Mouse (Mus musculus): ENCODE data around the gene Cacna2d3. TPM values are rescaled to one million over a fixed set of nuclear protein-coding genes. Genes with fewer than 3 reads are reported as not detected.

The Cacna2d3 gene
- polyA plus RNA-seq, 1 experiment from 2014 or later = 3.3 TPM

- ATAC-seq (ENCODE audit: insufficient number of reproducible peaks, insufficient read depth, low FRiP score, low TSS enrichment, low read depth) = no peak
- H3K4me2 ChIP-seq = no peak overlapping the region
- H3K9me3 ChIP-seq = no peaks in the 10 kb centered on the region
Measured at GRCm38 (mm10) chr14:29095431-29095830, 626.2 kb downstream of the Cacna2d3 start.

DNA sequence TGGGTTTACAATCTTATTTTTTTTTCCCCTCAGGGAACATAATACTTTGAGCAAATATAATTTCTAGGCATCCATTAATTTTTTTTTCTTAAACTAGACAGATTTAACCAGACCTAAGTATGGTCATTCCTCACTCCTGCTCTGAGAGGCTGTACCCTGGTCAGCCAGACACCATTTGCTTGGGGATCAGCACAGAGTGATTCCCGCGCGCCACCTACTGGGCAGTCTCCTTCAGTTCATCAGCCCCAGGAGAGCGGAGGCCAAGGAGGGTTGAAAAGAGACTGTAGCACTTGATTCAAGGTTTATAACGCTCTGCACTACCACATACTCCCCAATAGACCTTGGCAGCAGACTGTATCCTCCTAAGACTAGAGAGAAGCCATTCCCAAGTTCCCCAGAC is 631.6 kb downstream of the Cacna2d3 start:
- WGBS = 2% methylated on average over 5 of the region's 5 CpGs
- H3K36me3 ChIP-seq = no peaks in the 10 kb centered on the region
- no peak overlapping the region for H3K4me2 ChIP-seq
- ATAC-seq (ENCODE audit: insufficient number of reproducible peaks, insufficient read depth, low FRiP score, low TSS enrichment, low read depth) = 0 out of 2 replicates have a peak, but pooled peaks have one; percentile 47
- peaks cover 7% of the 10 kb centered on the region for H3K27me3 ChIP-seq
- H3K4me1 ChIP-seq (replicated peaks) = peaks cover 22% of the 10 kb centered on the region
- no peaks in the 10 kb centered on the region for H3K9me3 ChIP-seq
- no peak overlapping the region for H3K9ac ChIP-seq (replicated peaks)
- no peak overlapping the region for H3K4me3 ChIP-seq (replicated peaks)
- H3K27ac ChIP-seq = no peak overlapping the region

More at GRCm38 (mm10) chr14:29095431-29095830, 626.2 kb downstream of the Cacna2d3 start:
- Histone ChIP-seq H3K9ac (replicated peaks) (no peak overlapping the region), H3K4me1 (replicated peaks) (peaks cover 17% of the 10 kb centered on the region), H3K4me3 (replicated peaks) (no peak overlapping the region), H3K27me3 (no peaks in the 10 kb centered on the region), H3K36me3 (no peaks in the 10 kb centered on the region), H3K27ac (no peak overlapping the region)
- WGBS = 80% methylated on average over 5 of the region's 5 CpGs

DNA sequence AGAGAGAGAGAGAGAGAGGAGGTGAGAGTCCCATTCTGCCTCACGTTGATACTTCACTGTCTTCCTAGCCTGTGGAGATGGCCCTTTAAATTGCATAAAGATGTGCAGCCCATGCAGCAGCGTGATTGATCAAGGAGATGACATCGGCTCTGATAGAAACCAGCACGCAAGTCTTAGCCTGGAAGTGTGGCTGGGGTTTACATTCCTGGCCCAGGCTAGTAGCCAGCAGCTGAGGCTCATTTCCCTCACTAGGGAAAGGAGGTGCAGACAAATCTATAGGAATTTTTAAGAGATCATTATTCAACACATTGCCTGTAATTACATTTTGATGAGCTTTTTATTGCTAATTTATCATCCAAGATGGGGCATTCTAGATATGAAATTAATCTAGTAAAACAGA is 635.1 kb downstream of the Cacna2d3 start:
- peaks cover 7% of the 10 kb centered on the region for H3K27me3 ChIP-seq
- 14% methylated on average over 4 of the region's 4 CpGs for WGBS
- H3K4me3 ChIP-seq (replicated peaks) = no peak overlapping the region
- no peak overlapping the region for H3K4me2 ChIP-seq
- no peak overlapping the region for H3K9ac ChIP-seq (replicated peaks)
- no peaks in the 10 kb centered on the region for H3K36me3 ChIP-seq
- ATAC-seq (ENCODE audit: insufficient number of reproducible peaks, insufficient read depth, low FRiP score, low TSS enrichment, low read depth) = no peak
- peaks cover 23% of the 10 kb centered on the region for H3K4me1 ChIP-seq (replicated peaks)
- H3K27ac ChIP-seq = no peak overlapping the region
- no peaks in the 10 kb centered on the region for H3K9me3 ChIP-seq

GRCm38 (mm10) chr14:29085493-29086159 is 636.0 kb downstream of the Cacna2d3 start:
- ATAC-seq (ENCODE audit: insufficient number of reproducible peaks, insufficient read depth, low FRiP score, low TSS enrichment, low read depth) = no peak
- Histone ChIP-seq H3K4me2 (no peak overlapping the region), H3K4me1 (replicated peaks) (peaks cover 25% of the 10 kb centered on the region), H3K9me3 (no peaks in the 10 kb centered on the region), H3K36me3 (no peaks in the 10 kb centered on the region), H3K9ac (replicated peaks) (no peak overlapping the region), H3K27ac (no peak overlapping the region), H3K4me3 (replicated peaks) (no peak overlapping the region), H3K27me3 (peaks cover 7% of the 10 kb centered on the region)
- 48% methylated on average over 7 of the region's 7 CpGs for WGBS

DNA sequence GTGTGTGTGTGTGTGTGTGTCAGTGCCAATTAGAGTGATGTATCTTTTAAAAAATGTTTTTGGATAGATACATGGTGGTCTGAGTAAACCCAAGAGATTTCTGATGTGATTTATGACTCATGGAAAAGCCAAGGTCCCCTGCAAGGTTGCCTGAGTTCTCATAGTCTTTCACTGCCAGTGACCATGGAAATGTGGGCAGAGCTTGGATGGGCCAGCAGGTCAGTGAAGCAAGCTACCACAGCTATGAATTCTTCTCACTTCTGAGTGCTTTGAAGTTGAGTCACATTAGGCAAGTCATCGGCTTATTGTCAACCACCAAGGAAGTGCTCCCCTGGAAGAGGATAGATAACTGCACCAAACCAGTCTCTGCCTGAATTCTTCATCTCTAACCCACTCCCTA is 639.5 kb downstream of the Cacna2d3 start:
- Histone ChIP-seq H3K4me2 (no peak overlapping the region), H3K4me3 (replicated peaks) (no peak overlapping the region), H3K9me3 (no peaks in the 10 kb centered on the region), H3K4me1 (replicated peaks) (peaks cover 29% of the 10 kb centered on the region), H3K9ac (replicated peaks) (no peak overlapping the region), H3K27ac (no peak overlapping the region), H3K36me3 (no peaks in the 10 kb centered on the region), H3K27me3 (no peaks in the 10 kb centered on the region; the same call in 1 of the 2 replicates)
- ATAC-seq (ENCODE audit: insufficient number of reproducible peaks, insufficient read depth, low FRiP score, low TSS enrichment, low read depth) = no peak
- WGBS = 94% methylated on average over 1 of the region's 1 CpGs

DNA sequence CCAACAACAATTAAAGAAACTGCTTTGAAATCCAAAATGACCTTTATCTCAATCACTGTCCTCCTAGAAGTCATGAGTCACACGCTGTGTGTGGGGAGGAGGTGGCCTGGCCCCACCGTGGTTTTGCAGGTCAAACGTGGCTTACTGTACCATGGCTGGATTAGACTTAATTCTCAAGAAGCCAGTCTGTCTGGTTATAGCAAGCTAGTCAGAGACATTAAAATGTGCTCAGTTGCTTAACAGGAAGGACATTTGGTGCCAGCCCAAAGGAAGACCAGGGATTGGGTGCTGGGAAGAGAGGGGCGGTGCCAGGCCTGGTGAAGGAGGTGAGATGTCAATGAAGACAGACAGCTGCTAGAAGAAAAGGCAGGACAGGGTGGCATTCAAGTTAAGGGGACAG is 641.0 kb downstream of the Cacna2d3 start:
- 58% methylated on average over 4 of the region's 4 CpGs for WGBS
- no peaks in the 10 kb centered on the region for H3K36me3 ChIP-seq

GRCm38 (mm10) chr14:29080228-29080627 is 641.4 kb downstream of the Cacna2d3 start:
- 75% methylated on average over 4 of the region's 4 CpGs for WGBS
- Histone ChIP-seq H3K4me2 (no peak overlapping the region), H3K4me1 (replicated peaks) (peaks cover 21% of the 10 kb centered on the region), H3K36me3 (no peaks in the 10 kb centered on the region), H3K4me3 (replicated peaks) (no peak overlapping the region), H3K9me3 (no peaks in the 10 kb centered on the region), H3K27me3 (no peaks in the 10 kb centered on the region), H3K9ac (replicated peaks) (no peak overlapping the region), H3K27ac (no peak overlapping the region)
- ATAC-seq (ENCODE audit: insufficient number of reproducible peaks, insufficient read depth, low FRiP score, low TSS enrichment, low read depth) = no peak

More for the DNA sequence above, 641.0 kb downstream of the Cacna2d3 start:
- H3K4me2 ChIP-seq = no peak overlapping the region
- no peak overlapping the region for H3K27ac ChIP-seq
- no peaks in the 10 kb centered on the region for H3K27me3 ChIP-seq
- no peak overlapping the region for H3K9ac ChIP-seq (replicated peaks)
- H3K9me3 ChIP-seq = no peaks in the 10 kb centered on the region
- ATAC-seq (ENCODE audit: insufficient number of reproducible peaks, insufficient read depth, low FRiP score, low TSS enrichment, low read depth) = no peak
- peaks cover 24% of the 10 kb centered on the region for H3K4me1 ChIP-seq (replicated peaks)
- no peak overlapping the region for H3K4me3 ChIP-seq (replicated peaks)

- no peak overlapping the region for H3K9ac ChIP-seq (replicated peaks)
- H3K27me3 ChIP-seq = 0 out of 2 replicates have a peak, but pooled peaks cover 5% of the 10 kb centered on the region
- 22% methylated on average over 3 of the region's 3 CpGs for WGBS
- no peak overlapping the region for H3K4me3 ChIP-seq (replicated peaks)
- H3K4me2 ChIP-seq = no peak overlapping the region
- H3K9me3 ChIP-seq = no peaks in the 10 kb centered on the region
- H3K27ac ChIP-seq = no peak overlapping the region
- H3K36me3 ChIP-seq = no peaks in the 10 kb centered on the region
- peaks cover 39% of the 10 kb centered on the region for H3K4me1 ChIP-seq (replicated peaks)
- peak; percentile 84 for ATAC-seq (ENCODE audit: insufficient number of reproducible peaks, insufficient read depth, low FRiP score, low TSS enrichment, low read depth)
Measured at GRCm38 (mm10) chr14:29077418-29077817, 644.2 kb downstream of the Cacna2d3 start.

DNA sequence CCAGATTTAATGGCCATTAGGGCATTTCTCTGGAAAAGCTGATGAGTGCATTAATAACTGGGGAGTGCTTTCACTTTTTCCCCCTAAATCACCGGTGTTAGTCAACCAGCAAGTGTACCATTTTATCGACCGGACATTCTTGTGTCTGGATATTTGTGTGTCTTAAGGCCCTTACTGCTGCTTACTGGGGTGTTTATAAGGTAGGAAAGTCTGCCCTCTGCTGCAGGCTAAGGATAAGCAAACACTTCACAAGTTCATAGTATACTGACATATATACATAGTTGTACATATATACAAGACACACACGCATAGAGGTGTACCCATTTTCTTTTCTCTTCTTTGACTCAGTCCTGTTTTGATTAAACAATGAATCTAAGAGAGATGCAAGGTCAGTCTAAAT is 647.9 kb downstream of the Cacna2d3 start:
- H3K27me3 ChIP-seq = 0 out of 2 replicates have a peak, but pooled peaks cover 6% of the 10 kb centered on the region
- H3K4me2 ChIP-seq = no peak overlapping the region
- H3K27ac ChIP-seq = no peak overlapping the region

GRCm38 (mm10) chr14:29062676-29063075 is 659.0 kb downstream of the Cacna2d3 start:
- Histone ChIP-seq H3K36me3 (no peaks in the 10 kb centered on the region), H3K9me3 (no peaks in the 10 kb centered on the region), H3K27me3 (no peaks in the 10 kb centered on the region; the same call in 1 of the 2 replicates), H3K4me2 (no peak overlapping the region), H3K4me1 (replicated peaks) (peaks cover 8% of the 10 kb centered on the region; the same call in 1 of the 2 replicates), H3K27ac (no peak overlapping the region), H3K9ac (replicated peaks) (no peak overlapping the region), H3K4me3 (replicated peaks) (no peak overlapping the region)
- WGBS = 83% methylated on average over 2 of the region's 2 CpGs
- ATAC-seq (ENCODE audit: insufficient number of reproducible peaks, insufficient read depth, low FRiP score, low TSS enrichment, low read depth) = no peak

More for the DNA sequence above, 647.9 kb downstream of the Cacna2d3 start:
- Histone ChIP-seq H3K9ac (replicated peaks) (no peak overlapping the region), H3K9me3 (no peaks in the 10 kb centered on the region), H3K36me3 (no peaks in the 10 kb centered on the region), H3K4me1 (replicated peaks) (peaks cover 36% of the 10 kb centered on the region), H3K4me3 (replicated peaks) (no peak overlapping the region)
- ATAC-seq (ENCODE audit: insufficient number of reproducible peaks, insufficient read depth, low FRiP score, low TSS enrichment, low read depth) = no peak
- WGBS = 43% methylated on average over 4 of the region's 4 CpGs

DNA sequence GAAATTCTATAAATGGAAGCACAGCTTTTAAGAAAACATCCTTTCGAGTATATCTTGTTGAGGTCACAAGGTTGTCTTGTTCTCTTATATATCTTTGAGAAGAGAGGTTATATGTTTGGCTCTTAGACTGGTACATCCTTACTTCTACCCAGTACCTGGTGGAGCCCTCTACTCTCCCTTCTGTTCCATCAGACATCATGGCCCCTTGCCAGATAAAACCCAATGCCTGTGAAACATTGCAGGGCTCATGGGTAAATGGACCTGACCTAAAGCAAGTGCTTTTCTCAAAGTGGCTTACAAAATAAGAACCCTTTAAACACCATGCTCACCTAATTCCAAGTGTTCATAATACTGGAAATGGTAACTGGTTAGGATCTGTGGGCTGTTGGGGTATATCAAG is 660.2 kb downstream of the Cacna2d3 start:
- H3K9me3 ChIP-seq = no peaks in the 10 kb centered on the region
- no peak for ATAC-seq (ENCODE audit: insufficient number of reproducible peaks, insufficient read depth, low FRiP score, low TSS enrichment, low read depth)

DNA sequence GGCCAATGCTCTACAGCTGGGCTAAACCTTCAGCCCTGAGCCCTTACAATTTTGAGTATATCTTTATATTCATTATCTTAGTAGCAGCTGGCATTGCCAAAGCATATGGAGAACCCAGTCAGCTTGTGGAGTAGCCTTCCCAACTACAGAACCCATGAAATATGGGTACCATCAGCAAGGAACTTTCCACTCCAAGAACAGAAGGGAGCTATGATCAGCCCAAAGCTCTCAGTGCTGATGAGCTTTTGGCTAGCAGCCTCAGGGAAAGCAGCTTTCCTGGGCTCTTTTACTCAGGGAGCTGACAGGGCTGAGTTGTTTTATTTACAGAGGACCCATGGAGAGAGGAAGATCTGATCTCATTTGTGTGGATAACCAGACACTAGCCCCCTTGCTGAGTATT is 661.0 kb downstream of the Cacna2d3 start:
- H3K4me2 ChIP-seq = no peak overlapping the region
- no peaks in the 10 kb centered on the region; the same call in 1 of the 2 replicates for H3K27me3 ChIP-seq
- no peak for ATAC-seq (ENCODE audit: insufficient number of reproducible peaks, insufficient read depth, low FRiP score, low TSS enrichment, low read depth)
- no peak overlapping the region for H3K4me3 ChIP-seq (replicated peaks)
- no peaks in the 10 kb centered on the region for H3K36me3 ChIP-seq
- peaks cover 3% of the 10 kb centered on the region; the same call in 1 of the 2 replicates for H3K4me1 ChIP-seq (replicated peaks)
- H3K9ac ChIP-seq (replicated peaks) = no peak overlapping the region
- H3K27ac ChIP-seq = no peak overlapping the region
- no peaks in the 10 kb centered on the region for H3K9me3 ChIP-seq

More for the DNA sequence above, 660.2 kb downstream of the Cacna2d3 start:
- 89% methylated on average over 1 of the region's 1 CpGs for WGBS
- Histone ChIP-seq H3K27ac (no peak overlapping the region), H3K4me2 (no peak overlapping the region), H3K4me1 (replicated peaks) (peaks cover 5% of the 10 kb centered on the region; the same call in 1 of the 2 replicates), H3K9ac (replicated peaks) (no peak overlapping the region), H3K27me3 (no peaks in the 10 kb centered on the region; the same call in 1 of the 2 replicates), H3K36me3 (no peaks in the 10 kb centered on the region), H3K4me3 (replicated peaks) (no peak overlapping the region)
